Mouse (Mus musculus) urinary bladder, postnatal 25 days (tissue): ENCODE measurements around the gene Map4.
A peak's percentile ranks its signal among the peaks of the same experiment; 100 is the strongest.

ENCODE experiments used
- DNase-seq: peaks from one replicate; pipeline ENCODE4 v3.0.0; 2022; ENCODE audit warnings: low spot score

The Map4 gene

DNA sequence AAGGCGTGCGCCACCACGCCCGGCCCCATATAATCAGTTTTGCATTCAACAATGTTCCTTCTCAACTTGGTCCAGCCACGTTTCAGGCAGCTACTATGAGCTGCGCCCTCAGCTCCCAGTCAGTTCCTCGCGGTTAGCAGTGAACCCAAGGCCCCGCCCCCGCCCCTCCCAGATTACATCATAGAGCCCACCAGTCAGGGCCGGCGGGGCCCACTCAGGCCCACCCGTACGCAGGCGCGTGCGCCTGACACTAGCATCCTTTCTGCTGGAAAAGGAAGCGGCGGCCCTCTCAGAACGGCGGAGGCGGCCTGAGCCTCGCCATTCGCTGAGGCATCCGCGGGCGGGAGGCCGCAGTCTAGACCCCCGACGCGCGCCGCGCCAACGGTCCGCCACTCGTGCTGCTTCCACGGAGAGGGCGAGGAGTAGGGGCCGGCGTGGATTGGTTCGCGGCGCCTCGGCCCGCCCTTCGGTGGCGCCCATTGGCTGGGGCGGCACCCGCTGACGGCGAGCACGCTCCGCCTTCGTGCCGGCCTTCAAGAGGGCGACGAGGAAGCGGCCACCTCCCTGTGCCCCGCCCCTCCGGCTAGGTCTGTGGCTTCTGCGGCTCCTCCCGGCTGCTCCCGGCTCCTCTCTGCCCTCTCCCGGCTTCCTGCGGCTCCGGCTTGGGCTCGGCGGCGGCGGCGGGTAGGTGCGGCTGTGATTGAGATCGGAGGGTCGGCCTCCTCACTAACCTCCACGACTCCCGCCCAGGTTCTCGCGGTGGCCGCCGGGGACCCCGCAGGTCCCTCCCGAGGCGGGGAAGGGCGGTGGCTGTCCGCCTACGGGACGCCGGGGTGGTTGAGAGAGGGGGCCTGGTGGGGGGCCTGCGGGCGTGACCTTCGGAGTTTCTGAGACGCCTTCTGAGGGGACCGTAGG, at the start of gene Map4:
Gene Map4 (plus strand): TSS at position 204 of the 915 bp plus-strand sequence.
- peak; percentile 90 for DNase-seq

DNA sequence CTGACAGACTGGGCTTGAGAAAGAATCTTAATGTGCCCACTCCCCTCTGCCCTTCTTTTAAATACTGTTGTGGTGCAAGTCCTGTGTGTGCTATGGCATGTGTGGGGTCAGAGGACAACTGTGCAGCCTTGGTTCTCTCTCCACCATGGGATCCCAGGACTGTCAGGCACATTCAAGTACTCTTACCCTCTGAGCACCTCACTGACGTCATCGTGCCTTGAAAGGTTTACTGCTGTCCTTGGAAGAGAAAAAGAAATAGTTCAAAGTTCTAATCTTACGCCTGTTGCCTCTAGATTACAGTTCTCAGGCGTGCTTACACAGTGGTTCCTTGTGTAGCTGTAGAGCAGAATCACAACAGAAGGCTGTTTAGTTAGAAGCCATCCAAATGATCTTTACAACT, 45.0 kb upstream of the Map4 start:
- DNase-seq: no peak

DNA sequence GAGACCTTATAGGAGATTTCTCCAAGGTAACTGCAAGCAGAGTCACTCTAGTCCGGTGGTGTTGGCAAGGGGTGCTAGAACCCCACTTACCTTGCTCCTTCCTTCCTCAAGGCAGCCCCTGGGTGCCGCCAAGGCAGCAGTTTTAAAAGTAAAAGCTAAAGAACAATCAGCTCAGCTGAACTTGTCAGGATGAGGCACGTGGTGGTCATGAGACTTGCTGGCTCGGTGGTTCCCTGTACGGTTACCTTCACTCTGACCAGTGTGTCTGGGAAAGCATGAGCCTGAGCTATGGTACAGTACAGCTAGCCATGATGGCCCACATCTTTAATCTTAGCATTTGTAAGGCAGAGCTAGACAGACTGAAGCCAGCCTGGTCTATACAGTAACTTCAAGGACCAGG, 43.9 kb upstream of the Map4 start:
- DNase-seq: no peak

DNA sequence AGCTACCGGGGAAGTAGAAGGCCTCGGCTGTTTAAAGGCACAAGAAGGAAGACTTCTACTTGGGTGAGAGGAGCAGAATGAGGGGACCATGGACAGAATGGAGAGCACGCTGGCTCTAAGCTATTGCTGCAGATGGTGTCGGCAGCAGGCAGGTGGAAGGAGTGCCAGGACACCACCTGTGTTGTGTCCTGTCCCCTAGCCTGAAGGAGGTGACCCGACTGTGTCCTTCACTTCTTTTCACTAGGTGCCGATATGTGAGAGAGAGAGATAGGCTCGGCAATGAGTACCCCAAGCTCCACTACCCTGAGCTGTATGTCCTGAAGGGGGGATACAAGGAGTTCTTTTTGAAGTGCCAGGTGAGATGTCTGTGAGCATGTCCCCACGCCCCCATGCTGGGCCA, 39.8 kb upstream of the Map4 start:
- no peak for DNase-seq

DNA sequence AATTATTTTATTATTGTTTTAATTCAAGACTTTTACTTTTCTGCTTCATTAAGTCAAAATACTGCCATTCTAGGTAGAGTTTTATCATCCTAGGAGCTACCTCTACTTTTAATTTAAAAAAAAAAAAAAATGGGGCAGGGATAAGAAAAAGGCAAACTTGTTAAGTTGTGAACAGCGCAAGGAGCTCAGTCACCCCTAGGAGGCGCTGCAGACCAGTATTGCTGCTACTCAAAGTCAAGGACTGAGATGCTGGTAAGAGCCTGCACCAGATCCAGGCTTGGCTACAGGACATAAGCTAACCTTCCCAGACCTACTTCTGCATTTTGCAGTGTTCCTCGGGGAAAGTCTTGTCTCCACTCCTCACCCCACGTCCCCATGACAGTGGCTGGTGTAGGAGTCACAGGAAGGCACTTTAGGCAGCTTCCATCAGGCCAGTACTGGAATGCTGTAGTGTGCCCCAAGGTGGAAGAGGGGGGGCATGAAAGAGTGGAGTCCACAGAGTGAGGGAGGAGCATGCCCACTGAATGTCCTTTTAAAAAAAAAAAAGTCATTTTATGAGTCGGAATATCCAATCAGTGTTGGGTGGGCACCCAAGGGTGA, 38.5 kb upstream of the Map4 start:
- peak; percentile 73 for DNase-seq

DNA sequence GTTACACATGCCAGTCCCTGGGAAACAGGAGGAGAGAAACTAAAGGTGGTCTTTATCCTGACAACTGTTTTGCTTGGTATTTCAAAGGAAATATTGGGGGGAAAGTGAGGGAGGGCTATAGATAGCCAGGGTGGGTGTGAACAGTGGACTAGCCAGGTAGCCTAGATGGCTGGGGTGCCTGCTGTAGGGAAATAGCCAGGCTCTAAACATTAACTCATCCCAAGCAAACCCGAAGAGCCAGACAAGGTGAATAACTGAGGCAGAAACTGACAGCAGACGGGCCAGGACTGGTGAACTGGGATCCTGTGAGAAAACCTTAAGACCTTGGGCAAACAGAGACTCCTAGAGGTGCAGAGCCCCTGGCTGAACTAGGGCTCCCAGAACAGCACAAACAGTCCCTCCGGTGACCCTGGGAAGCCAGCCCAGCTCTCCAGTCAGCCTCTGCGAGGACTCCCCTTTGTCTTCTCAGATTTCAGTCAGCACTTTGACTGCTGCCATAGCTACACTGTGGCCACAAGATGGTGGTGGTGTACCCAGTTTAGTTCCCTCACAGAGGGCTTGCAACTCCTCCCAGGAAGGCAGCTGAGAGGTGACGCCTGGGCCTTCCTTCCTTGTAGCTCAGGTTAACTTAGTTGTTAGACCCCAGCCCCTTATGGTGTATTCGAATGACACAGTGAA, 36.7 kb upstream of the Map4 start:
- peak; percentile 29 for DNase-seq

DNA sequence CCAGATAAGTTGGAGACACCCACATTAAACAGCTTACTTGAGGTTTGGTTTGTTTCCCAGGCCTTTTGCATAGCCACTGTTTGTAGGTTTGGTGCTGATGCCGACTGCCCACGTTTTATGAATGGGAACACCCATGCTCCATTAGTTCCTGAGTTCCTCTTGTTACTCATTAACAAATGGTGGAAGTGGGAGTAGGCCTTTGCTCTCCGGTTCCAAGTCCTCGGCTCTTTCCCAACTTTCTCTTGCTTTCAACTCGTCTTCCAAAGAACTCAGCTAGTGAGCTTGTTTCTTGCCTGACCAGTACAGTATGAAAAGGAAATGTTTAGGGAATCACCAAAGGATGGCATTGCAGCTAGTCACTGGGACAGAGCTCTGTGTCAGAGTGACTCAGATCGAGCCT, 35.7 kb upstream of the Map4 start:
- DNase-seq: no peak

DNA sequence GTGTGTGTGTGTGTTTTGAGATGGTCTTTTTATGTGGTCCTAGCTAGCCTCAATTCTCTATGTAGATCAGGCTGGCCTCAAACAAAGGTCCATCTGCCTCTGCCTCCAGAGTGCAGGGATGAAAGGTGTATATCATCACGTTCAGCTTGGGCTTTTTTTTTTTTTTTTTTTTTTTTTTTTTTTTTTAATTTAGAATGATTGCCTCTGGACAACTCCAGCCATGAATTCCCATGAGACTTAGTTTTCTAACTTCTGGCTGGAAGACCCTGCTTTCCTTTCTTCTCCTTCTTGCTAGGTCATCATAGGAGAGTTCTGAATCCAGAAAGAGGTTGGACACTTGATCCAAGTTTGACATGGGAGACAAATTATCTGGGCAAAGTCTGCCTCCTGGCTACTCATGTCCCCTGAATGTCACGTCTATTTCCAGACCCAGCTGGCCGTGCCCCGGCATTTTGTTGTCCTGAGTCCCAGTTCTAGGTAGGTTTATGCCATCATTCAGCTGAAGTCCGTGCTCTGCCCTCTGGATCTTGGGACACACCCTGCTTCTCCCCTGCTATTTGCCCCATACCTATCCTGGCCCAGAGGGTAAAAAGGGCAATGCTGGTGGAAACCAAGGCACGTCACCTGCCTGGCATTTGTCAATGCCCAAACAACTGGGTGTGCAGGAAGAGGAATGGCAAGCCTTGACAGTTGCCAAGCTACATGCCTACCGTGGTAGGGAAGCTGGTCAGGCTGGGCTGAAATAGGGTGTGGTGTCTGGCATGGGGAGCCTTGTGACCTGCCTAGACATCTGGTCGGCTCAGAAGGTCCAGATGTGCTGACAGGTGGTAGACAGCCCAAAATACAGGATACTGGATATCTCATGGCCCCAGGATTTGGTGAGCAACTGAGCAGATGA, 34.8 kb upstream of the Map4 start:
- DNase-seq: no peak

DNA sequence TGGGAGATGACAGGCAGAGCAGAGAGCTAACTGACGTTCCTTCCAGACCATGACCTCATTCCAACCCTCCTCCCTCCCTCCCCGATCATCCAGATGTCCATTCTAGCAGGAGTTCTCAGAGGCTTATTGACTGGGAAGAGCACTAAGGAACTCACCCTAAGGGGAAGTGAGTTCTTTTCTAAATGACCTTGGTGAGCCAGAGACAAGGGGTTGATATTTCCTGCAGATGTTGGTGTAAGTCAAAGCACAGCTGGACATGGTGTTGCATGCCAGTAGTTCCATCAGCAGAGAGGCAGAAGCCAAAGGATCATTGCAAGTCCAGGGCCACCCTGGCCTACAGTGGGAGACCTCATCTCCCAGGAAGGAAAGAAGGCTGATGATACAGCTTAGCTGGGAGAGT, 33.2 kb upstream of the Map4 start:
- DNase-seq: no peak

DNA sequence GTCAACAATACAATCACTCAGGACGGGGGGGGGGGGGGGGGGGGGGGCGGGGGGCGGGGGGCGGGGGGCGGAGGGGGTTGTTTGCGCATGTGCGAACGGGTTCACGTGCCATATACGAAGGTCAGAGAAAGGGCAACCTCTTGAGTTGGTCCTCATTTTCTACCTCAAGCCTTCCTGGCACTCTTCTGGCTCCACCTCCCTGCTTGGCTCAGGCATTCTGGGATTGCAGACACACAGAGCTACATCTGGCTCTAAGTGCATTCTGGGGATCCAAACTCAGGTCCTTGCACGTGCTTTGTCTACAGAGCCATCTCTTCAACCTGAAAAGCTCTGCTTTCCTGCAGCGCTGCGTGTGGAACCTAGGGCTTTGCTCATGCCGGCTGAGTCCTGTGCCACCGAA, 31.9 kb upstream of the Map4 start:
- no peak for DNase-seq

DNA sequence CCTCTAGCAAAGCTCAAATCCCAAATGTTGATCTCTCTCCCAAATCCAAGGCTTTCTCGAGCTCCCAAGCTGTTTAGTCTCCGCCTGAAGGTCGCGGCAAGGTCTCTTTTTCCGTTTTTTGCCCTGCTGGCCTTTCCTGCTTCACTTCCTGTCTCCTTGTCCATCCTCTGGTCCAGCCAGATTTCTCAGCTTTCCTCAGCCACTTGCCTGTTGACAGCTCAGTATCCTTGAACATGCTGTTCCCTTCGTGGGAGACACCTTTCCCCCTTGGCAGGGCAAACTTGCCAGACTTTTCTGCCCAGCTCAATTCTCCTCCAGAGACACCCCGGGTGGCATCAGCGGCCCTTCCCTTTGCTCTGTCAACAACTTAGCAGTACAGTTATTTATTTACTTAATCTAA, 31.5 kb upstream of the Map4 start:
- DNase-seq: no peak

DNA sequence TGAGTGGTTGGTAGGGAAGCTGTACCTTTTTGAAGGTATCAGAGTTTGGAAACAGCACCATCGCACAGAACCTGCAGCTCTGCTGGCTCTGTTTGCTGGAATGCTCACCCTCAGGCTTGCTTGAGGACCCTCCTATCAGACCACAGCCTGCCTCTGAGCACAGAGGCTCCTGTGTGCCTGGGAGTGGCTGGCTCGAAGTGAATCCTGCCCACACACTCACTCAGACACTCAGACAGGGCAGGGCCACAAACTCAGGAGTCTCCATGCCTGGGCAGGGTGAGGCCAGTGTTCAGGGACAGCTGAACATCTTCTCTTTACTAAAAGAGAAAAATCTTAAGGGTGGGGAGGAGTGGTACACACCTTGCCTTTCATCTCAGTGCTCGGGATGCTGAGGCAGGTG, 30.7 kb upstream of the Map4 start:
- no peak for DNase-seq

DNA sequence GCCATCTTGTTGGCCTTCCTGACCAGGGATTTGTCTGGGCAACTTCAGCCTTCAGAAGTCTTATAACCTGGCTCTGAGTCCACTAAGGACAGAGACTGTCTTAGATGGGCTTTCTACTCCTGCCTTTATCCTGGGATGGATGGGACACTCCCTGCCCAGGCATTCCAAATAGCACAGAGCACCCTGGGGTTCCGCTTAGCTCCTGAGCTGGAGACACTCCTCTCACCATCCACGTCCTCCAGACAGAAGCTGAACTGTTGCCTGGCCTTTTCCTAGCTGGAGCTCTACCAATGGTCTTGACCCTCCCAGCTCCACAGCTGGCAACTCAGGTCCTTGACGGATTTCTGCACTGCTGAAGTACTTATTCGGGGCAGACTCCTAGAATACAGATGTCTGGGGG, 29.0 kb upstream of the Map4 start:
- DNase-seq: no peak

DNA sequence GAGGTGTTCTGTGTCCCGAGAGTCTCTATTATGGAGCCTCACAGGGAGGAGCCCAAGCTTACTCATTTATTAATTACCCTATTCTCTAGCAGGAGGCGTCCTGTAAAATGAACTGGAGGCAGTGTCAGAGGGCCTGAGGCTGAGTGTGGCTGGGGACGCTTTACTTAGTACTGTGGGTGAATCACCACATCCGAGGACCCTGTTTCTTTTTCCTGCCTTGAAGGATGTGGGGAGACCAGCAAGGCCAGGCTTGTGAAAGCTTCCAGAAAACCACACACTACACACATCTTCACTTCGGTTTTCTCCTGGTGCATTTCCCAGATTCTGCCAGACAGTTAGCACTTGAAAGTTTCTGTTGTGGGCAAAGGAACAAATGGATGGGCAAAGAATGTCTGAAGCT, 28.5 kb upstream of the Map4 start:
- DNase-seq: no peak

DNA sequence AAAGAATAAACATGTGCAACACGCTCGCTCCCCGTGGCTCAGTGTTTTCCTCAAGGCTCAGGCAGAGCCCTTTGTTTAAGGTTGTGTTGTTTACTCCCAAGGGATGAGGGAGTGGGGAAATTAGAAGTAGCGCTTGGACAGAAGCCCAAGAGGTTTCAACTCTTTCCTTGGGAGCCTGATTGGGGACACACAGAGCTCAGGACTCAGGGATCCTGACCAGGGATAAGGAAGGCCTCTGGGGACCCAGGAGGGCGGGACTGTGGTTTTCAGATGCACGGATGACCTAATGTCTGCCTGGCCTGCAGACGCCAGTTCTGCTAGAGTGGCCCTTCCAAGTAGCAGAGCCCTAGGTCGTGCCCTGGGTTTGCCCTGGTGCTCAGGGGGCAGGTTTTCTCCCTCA, 24.0 kb upstream of the Map4 start:
- DNase-seq: no peak

DNA sequence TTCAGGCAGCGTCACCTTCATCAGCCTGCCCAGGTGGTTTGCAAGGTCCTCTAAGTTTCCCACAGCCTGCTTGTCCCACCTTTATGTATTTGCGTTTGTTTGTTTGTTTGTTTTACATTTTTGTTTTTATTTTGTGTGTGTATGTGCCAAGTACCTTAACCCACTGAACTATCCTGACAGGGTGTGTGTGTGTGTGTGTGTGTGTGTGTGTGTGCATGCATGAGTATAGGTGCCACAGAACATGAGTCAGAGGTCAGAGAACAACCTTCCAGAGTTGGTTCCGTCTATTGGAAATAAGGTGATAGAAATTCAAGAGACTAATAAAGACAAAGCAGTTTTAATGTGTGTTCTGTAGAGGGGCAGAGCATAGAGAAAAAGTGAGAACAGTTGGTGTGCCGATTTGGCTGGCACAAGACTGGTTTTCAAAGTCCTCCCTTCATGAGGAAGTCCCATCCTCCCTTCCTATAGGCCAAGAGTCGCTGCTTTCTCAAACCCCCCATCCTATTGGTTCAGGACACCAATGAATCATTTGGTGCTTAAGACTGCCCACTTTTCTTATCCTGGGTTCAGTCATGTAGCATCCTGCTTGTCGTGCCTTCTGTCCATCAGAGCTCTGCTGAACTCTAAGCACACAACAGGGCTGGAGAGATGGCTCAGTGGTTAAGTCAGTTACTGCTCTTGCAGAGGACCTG, 23.3 kb upstream of the Map4 start:
- no peak for DNase-seq

DNA sequence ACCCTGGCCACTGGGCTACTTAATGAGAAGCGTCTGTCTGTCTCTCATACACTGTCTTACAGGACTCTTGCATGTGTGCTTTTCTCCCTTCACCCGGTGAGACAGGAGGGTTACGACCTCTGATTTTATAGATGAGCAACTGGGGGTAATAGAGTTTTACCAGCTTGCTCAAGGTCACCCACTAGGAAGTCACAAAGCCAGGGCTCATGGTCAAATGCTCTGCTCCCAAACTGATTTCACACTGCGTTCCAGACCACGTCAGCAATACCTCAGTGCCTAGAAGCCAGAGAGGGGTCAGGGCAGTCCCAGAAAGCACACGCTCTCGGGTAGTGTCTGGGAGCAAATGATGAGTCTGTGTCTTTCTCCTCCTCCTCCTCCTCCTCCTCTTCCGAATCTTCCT, 22.2 kb upstream of the Map4 start:
- no peak for DNase-seq

DNA sequence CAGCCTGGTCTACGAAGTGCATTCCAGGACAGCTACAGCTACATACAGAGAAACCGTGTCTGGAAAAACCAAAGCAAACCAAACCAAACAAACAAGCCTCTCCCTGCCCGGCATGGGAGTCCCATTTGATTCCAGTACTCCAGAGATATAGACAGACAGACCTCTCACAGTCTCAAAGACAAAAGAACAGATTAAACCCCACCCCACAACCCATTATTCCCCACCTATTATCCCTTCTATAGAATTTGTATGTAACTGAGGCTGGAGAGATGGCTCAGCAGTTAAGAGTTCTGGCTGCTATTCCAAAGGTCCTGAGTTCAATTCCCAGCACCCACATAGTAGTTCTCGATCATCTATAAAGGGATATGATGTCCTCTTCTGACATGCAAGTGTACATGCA, 21.3 kb upstream of the Map4 start:
- no peak for DNase-seq

DNA sequence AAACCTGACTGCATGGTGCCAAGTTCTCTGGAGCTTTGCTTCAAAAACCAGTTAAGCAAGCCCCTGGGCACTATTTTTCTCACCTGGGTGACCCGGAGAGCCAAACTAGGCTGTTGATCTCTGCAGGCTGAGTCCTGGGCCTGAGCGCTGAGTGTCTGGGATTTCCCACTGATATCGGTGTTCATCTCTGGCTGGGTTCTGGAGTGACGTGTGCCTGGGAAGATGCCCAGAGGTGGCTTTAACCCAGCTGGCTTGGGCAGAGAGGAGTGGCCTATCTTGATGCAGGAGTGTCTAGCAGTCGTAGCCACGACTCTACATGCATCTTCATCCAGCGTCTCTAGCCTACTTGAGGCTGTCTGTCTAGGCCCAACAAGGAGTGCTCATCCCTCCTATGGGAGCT, 19.5 kb upstream of the Map4 start:
- DNase-seq: no peak

DNA sequence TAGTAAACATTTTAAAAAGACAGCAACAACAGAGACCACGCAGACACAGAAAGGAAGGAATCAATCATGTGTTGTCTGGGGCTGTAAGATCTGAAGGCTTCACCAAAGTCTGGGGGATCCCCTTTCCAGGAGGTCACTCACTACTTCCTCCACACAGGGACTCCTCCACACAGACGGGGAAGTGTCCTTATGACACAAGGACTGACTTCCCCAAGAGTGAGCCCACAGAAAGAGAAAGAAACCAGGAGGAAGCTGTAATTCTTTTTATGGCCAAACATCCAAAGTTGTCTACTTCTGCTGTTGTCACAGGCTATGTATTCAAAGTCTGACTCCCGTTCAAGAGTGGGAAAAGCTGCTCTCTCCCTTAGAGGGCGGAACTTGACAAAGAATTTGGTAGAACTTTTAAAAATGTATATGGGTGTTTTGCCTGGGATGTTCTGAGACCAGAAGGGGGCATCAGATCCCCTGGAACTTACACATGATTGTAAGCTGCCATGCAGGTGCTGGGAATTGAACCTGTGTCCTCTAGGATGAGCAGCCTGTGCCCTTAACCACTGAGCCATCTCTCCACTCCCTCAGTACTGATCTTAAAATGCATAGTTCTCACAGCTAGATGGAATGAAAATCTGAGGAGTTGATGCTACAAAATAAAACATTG, 16.9 kb upstream of the Map4 start:
- no peak for DNase-seq

DNA sequence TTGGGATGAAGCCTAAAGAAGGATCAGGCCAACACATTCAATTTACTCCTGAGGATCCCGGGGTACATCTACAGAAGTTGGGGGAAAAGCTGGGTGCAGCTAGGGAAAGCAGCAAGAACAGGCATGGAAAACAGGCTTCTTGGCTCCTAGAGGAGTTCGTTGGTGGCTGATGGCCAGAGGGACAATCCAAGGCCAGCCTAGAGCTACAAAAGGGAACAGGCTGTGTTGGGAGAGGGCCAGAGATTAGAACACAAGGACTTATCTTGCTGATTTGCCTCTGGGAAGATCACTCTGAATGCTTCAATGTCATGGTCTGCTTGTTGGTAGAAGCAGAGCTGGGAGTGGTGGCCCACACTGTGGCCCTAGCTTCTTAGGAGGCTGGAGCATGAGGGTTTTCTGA, 13.3 kb upstream of the Map4 start:
- DNase-seq: no peak
